11 mouse cellular contexts compared by ENCODE assay signal in the genomic region with DNA sequence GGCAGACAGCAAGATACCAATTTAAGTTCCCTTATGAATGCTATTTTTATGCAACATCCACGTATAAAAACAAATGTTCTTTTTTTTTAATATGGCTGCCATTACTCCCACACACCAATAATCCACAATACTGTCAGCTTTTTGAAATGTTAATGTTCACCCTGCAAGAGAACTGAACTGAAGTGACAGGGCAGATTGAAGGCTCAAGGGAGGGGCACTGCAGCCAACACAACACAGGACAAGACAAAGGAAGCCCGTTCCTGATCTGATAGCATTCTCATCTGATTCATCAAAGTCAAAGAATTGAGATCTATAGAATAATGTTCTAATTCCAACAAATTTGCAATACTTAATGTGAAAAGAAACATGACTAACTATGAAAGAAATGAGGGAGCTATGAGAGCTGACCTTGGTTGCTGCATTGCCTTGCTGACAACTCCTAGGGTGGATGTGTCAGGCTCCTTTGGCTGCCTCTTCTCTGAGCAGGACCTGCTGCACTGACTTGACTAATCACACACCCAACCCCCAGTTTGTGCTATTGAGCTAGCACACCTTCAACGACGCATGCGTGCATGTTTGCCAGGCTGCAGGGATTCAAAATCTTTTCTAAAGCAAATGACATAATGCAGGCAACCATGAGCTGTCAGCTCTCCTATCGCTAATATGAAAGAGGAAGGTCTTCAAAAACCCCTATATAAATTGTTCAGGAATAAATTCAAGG. TPM values are rescaled to one million over a fixed set of nuclear protein-coding genes. Genes with fewer than 3 reads are reported as not detected.
DNase-seq lines count a peak whose midpoint lies in the region; ATAC-seq lines count a peak whose summit lies in the region.
"Had no signal": no experiment of that assay in that cellular context is flagged by ENCODE, and none has a peak within 500 bp of the region (broad histone marks: within the 10 kb centered on the region; RNA-seq: fewer than 3 reads in every experiment).

No protein-coding gene starts in this region.

- no peaks in the 10 kb centered on the region for H3K4me1 ChIP-seq in hindbrain, embryonic 16.5 days (ENCODE audit: control insufficient read depth, insufficient read depth, low read depth, low read length)
- H3K4me1 ChIP-seq: neural tube, embryonic 12.5 days had no signal

- peak; percentile 79 for ATAC-seq in hindbrain, embryonic 16.5 days
- ATAC-seq: intestine, embryonic 16.5 days had no signal

- intact Hi-C loops in left cerebral cortex, postnatal 25 days (cut with DNase I) = no loop called here

- H3K27me3 ChIP-seq in hindbrain, embryonic 16.5 days (replicated peaks; ENCODE audit: control insufficient read depth, insufficient read depth, low read length) = no peaks in the 10 kb centered on the region
- H3K27me3 ChIP-seq: neural tube, embryonic 12.5 days had no signal

- no peak overlapping the region; the same call in 1 of the 2 replicates for H3K9ac ChIP-seq in hindbrain, embryonic 16.5 days (ENCODE audit: low read depth, low read length)
- H3K9ac ChIP-seq: lung, embryonic 14.5 days; neural tube, embryonic 12.5 days had no signal

- WGBS in hindbrain, embryonic 16.5 days = 68% methylated on average over 6 of the region's 6 CpGs

- no peaks in the 10 kb centered on the region for H3K36me3 ChIP-seq in hindbrain, embryonic 16.5 days (ENCODE audit: control insufficient read depth, insufficient read depth, low read length)
- H3K36me3 ChIP-seq: neural tube, embryonic 12.5 days had no signal

- H3K27ac ChIP-seq in hindbrain, embryonic 16.5 days (ENCODE audit: low read depth, low read length) = no peak overlapping the region; the same call in 1 of the 2 replicates
- H3K27ac ChIP-seq: neural tube, embryonic 12.5 days had no signal

- peak; percentile 83 for DNase-seq in brain, adult 2 months (ENCODE audit: low read depth, low spot score)
- peak; percentile 78 for DNase-seq in cerebellum, adult 9-10 months
- DNase-seq in left cerebral cortex, postnatal 25 days (ENCODE audit: low spot score in 2 of 2) = peak; percentile 41 to 53
- DNase-seq in adrenal gland, postnatal 36 days = no peak
- DNase-seq in lung, postnatal 25 days (ENCODE audit: low spot score) = no peak
- DNase-seq in embryo, embryonic 11 days = no peak
- DNase-seq: lung, embryonic 14.5 days had no signal

- no peak overlapping the region for H3K4me2 ChIP-seq in hindbrain, embryonic 16.5 days (ENCODE audit: low read length)
- H3K4me2 ChIP-seq: lung, embryonic 14.5 days; neural tube, embryonic 12.5 days had no signal

- peak overlapping the region; percentile 24 for H3K4me3 ChIP-seq in hindbrain, embryonic 16.5 days (ENCODE audit: low read length)
- H3K4me3 ChIP-seq: neural tube, embryonic 12.5 days had no signal

- H3K9me3 ChIP-seq in hindbrain, embryonic 16.5 days (ENCODE audit: control insufficient read depth, low read length) = no peaks in the 10 kb centered on the region

RNA-seq across cellular contexts. Expression of gene Gm38393, which starts 42.8 kb away (rescaled TPM):
- 3.2 TPM in 2 replicates for polyA plus RNA-seq in hindbrain, embryonic 16.5 days (2015; fragmentation: Nextera tagmentation; extraction: Ambion mirVana)
- 10 to 100 TPM; 66.7 to 81.6 TPM for total RNA-seq in left cerebral cortex, postnatal 25 days (2021)
- 1 to 10 TPM; 1.7 to 1.8 TPM for total RNA-seq in adrenal gland, postnatal 36 days (2021)

RNA-seq across cellular contexts. Expression of gene Snurf, which starts 42.8 kb away (rescaled TPM):
- polyA plus RNA-seq in hindbrain, embryonic 16.5 days (2015; fragmentation: Nextera tagmentation; extraction: Ambion mirVana) = 725 and 842 TPM in 2 replicates
- 1,000 to 10,000 TPM; 2,335 to 2,570 TPM for total RNA-seq in left cerebral cortex, postnatal 25 days (2021)
- total RNA-seq in adrenal gland, postnatal 36 days (2021) = 10 to 100 TPM; 88.4 to 95.9 TPM
- polyA plus RNA-seq: testis, adult 2 months had no signal

Comparison
In these comparisons a context has a peak if more than half of its experiments do, and no peak if none do; other contexts are left out.
1. DNase-seq: peak in brain, adult 2 months (single experiment), cerebellum, adult 9-10 months (single experiment) and left cerebral cortex, postnatal 25 days (2 of 2); none in adrenal gland, postnatal 36 days (0 of 2), lung, postnatal 25 days (single experiment) and embryo, embryonic 11 days (single experiment).
2. RNA of gene Gm38393, which starts 42.8 kb away (total RNA-seq): 66.7 to 81.6 TPM in left cerebral cortex, postnatal 25 days; 1.7 to 1.8 TPM in adrenal gland, postnatal 36 days; every median in the first group is over 10 times any median in the second.
3. RNA of gene Snurf, which starts 42.8 kb away (total RNA-seq): 2,335 to 2,570 TPM in left cerebral cortex, postnatal 25 days; 88.4 to 95.9 TPM in adrenal gland, postnatal 36 days; every median in the first group is over 10 times any median in the second.